Mouse (Mus musculus) frontal cortex, postnatal 14 days (tissue): ENCODE measurements around the gene Slc38a4.
A peak's percentile ranks its signal among the peaks of the same experiment; 100 is the strongest.

ENCODE experiments used
- DNase-seq, 2 experiments: peaks; one replicate each; pipeline ENCODE4 v3.0.0; 2022; ENCODE audit warnings: low spot score in 2 of 2

Slc38a4 gene

DNA sequence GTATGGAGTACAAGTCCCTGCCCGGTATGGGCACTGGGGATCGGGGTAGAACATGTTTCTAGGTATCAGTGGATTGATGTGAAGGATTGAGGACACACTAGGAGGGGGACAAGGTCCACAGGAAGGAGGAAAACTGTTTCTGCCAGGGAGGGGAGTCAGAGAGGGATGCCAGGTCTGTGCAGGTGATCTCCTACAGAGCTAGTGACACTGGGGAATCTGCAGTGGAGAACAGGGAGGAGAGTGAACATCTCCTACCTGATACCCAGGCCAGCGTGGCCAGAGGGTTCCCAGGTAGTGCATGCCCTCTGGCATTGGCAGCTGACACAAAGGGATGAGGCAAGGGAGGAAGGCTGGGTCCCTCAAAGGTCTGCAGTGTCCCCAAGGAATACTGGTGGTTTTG is 89.4 kb downstream of the Slc38a4 start:
- no peak for DNase-seq

DNA sequence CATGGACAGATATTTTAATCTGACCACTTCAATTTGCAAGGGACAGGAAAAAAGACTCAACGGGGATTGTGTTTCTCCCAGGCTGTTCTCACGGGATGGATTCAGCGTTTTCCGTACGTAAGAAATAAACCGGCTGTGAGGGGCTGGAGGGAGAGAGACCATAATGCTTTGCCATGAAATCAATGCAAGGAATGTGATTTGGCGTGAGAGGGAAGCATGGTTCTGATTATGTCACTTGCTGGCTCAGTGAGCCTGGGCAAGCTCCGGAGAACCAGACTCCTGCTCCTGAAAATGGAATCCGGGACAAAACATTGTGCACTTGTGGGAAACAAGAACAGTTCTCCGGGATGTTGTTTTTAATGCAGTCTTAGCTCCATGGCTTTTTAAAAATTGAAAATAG is 92.0 kb downstream of the Slc38a4 start:
- DNase-seq, result no peak

- DNase-seq, result no peak
Observed at GRCm38 (mm10) chr15:96963318-96963717, 92.4 kb downstream of the Slc38a4 start.

- no peak for DNase-seq
Observed at GRCm38 (mm10) chr15:96960343-96960742, 95.4 kb downstream of the Slc38a4 start.

- DNase-seq, result no peak
Observed at GRCm38 (mm10) chr15:96959247-96959646, 96.5 kb downstream of the Slc38a4 start.

- DNase-seq, result no peak
Observed at GRCm38 (mm10) chr15:96956699-96957098, 99.1 kb downstream of the Slc38a4 start.

GRCm38 (mm10) chr15:96954389-96954788 is 101.4 kb downstream of the Slc38a4 start:
- DNase-seq, result no peak

GRCm38 (mm10) chr15:96953938-96954238 is 101.9 kb downstream of the Slc38a4 start:
- no peak for DNase-seq

DNA sequence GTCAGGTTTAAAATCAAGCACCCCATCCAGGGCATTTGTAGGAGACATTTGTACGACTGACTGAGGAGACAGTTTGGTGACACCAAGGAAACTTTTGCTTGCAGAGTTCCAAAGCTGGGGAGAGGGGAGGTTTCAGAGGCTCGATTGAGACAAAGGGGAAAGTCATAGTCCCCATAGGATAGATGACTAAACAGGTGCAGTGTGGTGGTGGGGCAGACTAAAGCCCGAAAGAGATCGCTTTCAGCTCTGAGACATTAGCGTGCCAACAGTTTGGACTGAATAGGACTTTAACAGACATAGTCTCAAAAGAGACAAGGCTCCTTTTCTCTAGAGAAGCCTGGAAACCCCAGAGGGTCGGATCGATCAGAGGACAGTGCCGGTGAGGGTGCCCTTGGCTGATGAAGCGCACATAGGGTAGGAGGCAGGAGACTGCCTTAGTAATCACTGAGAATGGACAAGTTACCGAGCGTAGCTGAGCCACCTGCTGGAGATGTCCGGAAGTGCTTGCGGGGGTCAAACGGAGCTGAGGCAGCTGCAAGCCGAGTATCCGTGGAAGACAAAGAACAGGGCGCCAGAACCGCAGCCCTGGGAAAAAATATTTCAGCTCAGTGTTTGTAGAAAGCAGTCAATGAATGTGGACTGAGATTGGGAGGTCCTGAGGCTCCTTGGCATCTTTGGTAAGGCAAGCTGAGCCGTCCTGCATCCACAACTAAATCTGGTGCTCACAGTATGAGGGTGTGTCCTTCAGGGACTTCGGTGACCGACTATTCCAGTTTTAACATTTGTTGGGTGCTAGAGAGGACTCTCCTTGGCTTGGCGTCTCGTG is 102.4 kb downstream of the Slc38a4 start:
- peak; percentile 31 to 66 for DNase-seq

GRCm38 (mm10) chr15:96952488-96952887 is 103.3 kb downstream of the Slc38a4 start:
- DNase-seq, result no peak

GRCm38 (mm10) chr15:96951783-96952182 is 104.0 kb downstream of the Slc38a4 start:
- DNase-seq, result no peak

DNA sequence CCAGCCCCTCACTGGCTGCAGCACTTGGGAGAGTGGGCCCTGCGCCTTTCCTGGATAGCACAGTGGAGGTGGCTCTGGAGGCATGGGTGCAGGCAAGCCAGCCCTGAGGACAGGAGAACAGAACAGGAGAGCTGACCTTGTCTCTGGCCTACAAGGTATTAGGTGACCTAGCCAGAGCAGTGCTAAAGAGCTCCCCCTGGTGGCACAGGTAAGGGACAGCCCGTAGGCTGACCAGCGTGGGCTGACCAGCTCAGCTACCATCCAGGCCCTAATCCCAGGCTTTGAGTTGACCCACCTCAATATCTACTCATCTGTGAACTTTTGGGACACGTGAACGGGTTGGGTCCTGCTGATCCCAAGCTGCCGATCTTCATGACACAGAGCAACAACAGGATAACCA is 107.3 kb downstream of the Slc38a4 start:
- DNase-seq, result no peak
